Mouse (Mus musculus) forebrain, embryonic 10.5 days (tissue): ENCODE measurements around the gene Ahr. TPM values are rescaled to one million over a fixed set of nuclear protein-coding genes. Genes with fewer than 3 reads are reported as not detected.

Experiments used
- DNase-seq: peaks from one replicate; pipeline ENCODE4 v3.0.0-alpha.2; 2017; ENCODE audit warnings: low spot score; ENCODE audit errors: extremely low spot score
- H3K27ac ChIP-seq: fragments of 300-500 bp; sonication (generic); 2 replicates; pipeline ENCODE4 v1.5.1; 2016; ENCODE audit warnings: mild to moderate bottlenecking
- H3K27me3 ChIP-seq: fragments of 300-500 bp; sonication (generic); 2 replicates; pipeline ENCODE4 v1.6.1; 2016; ENCODE audit warnings: mild to moderate bottlenecking; ENCODE audit not compliant: poor library complexity, severe bottlenecking
- H3K36me3 ChIP-seq: fragments of 300-500 bp; sonication (generic); replicated peaks from 2 replicates; pipeline ENCODE4 v1.6.1; 2016; ENCODE audit warnings: mild to moderate bottlenecking, moderate library complexity
- H3K4me1 ChIP-seq: fragments of 300-500 bp; sonication (generic); 2 replicates; pipeline ENCODE4 v1.6.1; 2016
- H3K4me3 ChIP-seq: fragments of 300-500 bp; sonication (generic); 2 replicates; pipeline ENCODE4 v1.5.1; 2016; ENCODE audit warnings: mild to moderate bottlenecking, moderate library complexity
- H3K9me3 ChIP-seq: fragments of 300-500 bp; sonication (generic); 2 replicates; pipeline ENCODE4 v1.6.1; 2016; ENCODE audit warnings: mild to moderate bottlenecking, moderate library complexity
- WGBS: fragments of 180-500 bp; shearing (Covaris S2); methylation state at CpG from one replicate; pipeline ENCODE4 v1.1.7; 2016; 5-methylcytosine and 5-hydroxymethylcytosine counted together
- polyA plus RNA-seq: library from polyadenylated mRNA; unstranded; fragments of >200 nt; fragmentation: Nextera tagmentation; extraction: Ambion mirVana; gene quantifications from 2 replicates; pipeline ENCODE4 v1.2.1, GENCODE M21; 2016

The Ahr gene
- polyA plus RNA-seq, 1 experiment from 2014 or later = 1.8 TPM

- H3K36me3 ChIP-seq = no peaks in the 10 kb centered on the region
- no peaks in the 10 kb centered on the region for H3K9me3 ChIP-seq
- H3K4me1 ChIP-seq = peaks cover 12% of the 10 kb centered on the region
- no peak for DNase-seq
- no peak overlapping the region for H3K27ac ChIP-seq
- H3K27me3 ChIP-seq = peaks cover 21% of the 10 kb centered on the region
- H3K4me3 ChIP-seq = peak overlapping the region; percentile 80
Observed at GRCm38 (mm10) chr12:35533748-35534113, 1.1 kb downstream of the Ahr start.

- Histone ChIP-seq H3K9me3 (no peaks in the 10 kb centered on the region), H3K27ac (no peak overlapping the region), H3K4me3 (no peak overlapping the region), H3K4me1 (peaks cover 12% of the 10 kb centered on the region), H3K36me3 (no peaks in the 10 kb centered on the region), H3K27me3 (peaks cover 21% of the 10 kb centered on the region)
- WGBS = 81% methylated on average over 5 of the region's 5 CpGs
- no peak for DNase-seq
Observed at GRCm38 (mm10) chr12:35533133-35533532, 1.7 kb downstream of the Ahr start.

DNA sequence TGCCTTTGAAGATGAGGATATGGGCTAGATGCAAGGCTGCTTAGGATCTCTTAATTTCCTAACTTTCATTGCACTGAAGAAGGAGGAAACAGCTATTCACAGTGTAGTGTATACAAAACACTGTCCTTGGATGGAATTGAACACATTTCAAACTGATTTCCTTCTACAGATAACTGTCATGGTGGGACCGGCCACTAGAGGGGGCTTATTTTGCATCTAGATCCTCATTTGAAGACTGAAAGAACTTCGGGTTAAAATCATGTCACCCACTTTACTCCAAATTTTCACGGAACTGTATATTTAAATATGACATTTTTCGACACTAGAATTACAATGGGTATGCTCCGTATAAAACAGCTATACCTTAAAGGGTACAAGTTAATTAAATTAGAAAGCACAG, 2.7 kb downstream of the Ahr start:
- Histone ChIP-seq H3K27ac (no peak overlapping the region), H3K4me1 (peaks cover 12% of the 10 kb centered on the region), H3K27me3 (peaks cover 21% of the 10 kb centered on the region), H3K36me3 (no peaks in the 10 kb centered on the region), H3K9me3 (no peaks in the 10 kb centered on the region), H3K4me3 (no peak overlapping the region)
- 22% methylated on average over 5 of the region's 5 CpGs for WGBS
- DNase-seq = peak; percentile 44

DNA sequence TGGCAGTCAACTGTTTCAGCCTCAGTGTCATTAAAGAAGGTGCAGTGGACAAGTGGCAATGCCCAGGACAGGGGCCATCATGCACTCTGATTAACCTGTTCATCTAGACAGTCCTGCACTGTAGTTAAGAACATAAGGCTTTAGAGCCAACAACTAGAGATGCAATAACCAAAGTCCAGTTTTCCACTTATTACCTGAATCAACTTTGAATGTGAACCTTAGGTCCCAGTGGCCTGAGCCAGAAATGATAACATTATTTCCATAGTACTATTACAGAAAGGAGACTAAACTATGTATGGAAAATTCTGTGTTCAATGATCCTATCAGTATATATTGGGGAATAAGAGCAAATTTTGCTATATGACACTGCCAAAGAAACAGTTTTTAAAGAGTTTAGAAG, 4.3 kb downstream of the Ahr start:
- peaks cover 21% of the 10 kb centered on the region for H3K27me3 ChIP-seq
- H3K9me3 ChIP-seq = no peaks in the 10 kb centered on the region
- H3K4me1 ChIP-seq = peaks cover 12% of the 10 kb centered on the region
- H3K4me3 ChIP-seq = no peak overlapping the region
- H3K36me3 ChIP-seq = no peaks in the 10 kb centered on the region
- no peak overlapping the region for H3K27ac ChIP-seq
- no peak for DNase-seq

DNA sequence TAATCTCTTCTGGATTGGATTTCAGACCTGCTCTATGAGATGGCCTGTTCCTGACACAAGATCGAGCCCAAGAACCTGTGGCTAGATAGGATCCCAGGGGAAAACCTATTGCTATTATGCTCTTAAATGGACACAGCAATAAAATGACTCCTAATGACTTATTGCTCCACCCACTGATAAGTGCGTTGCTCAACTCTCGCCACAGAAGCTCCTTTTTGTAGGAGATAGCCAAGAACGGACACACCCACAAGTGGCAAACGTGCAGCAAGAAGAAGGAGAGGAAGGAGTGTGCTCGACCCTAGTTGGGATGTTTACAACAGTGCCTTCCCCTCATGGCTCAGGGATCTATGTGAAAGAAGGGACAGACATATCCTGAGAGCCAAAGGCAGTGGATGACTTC, 7.4 kb downstream of the Ahr start:
- WGBS = 81% methylated on average over 6 of the region's 6 CpGs
- Histone ChIP-seq H3K4me1 (no peaks in the 10 kb centered on the region), H3K27me3 (peaks cover under 1% of the 10 kb centered on the region; the same call in 1 of the 2 replicates), H3K27ac (no peak overlapping the region), H3K36me3 (no peaks in the 10 kb centered on the region), H3K4me3 (no peak overlapping the region), H3K9me3 (no peaks in the 10 kb centered on the region)
- no peak for DNase-seq

DNA sequence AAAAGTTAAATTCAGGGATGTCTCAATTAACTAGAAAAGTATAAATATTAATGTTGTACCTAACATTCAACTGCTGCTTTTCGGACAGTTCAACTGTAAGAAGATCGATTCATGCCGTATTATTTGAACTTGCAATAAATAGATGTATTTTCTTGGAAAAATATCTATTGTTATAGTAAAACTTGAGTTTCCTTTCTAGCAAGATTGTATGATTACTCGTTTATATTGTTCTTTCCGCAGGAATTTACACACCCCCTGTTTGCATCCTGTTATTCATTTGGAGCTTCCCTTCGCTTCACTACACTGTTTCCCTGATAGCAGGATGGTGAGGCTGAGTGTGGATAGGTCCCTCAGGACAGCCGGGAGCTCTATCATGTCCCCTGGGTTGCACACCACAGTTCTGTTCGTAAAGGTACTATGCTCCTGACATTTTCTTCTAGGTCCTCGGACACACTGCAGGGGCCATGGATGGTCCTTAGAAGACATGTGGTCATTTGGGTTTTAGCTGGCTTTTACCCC, 12.2 kb downstream of the Ahr start:
- H3K27ac ChIP-seq = no peak overlapping the region
- H3K36me3 ChIP-seq = no peaks in the 10 kb centered on the region
- no peak for DNase-seq
- H3K27me3 ChIP-seq = no peaks in the 10 kb centered on the region
- H3K4me3 ChIP-seq = no peak overlapping the region
- 91% methylated on average over 9 of the region's 9 CpGs for WGBS
- no peaks in the 10 kb centered on the region for H3K4me1 ChIP-seq
- H3K9me3 ChIP-seq = no peaks in the 10 kb centered on the region

GRCm38 (mm10) chr12:35515621-35516020, 19.2 kb downstream of the Ahr start:
- DNase-seq = no peak
- Histone ChIP-seq H3K4me3 (no peak overlapping the region), H3K9me3 (no peaks in the 10 kb centered on the region), H3K27ac (no peak overlapping the region), H3K27me3 (no peaks in the 10 kb centered on the region), H3K4me1 (no peaks in the 10 kb centered on the region), H3K36me3 (no peaks in the 10 kb centered on the region)
- WGBS = 75% methylated on average over 3 of the region's 3 CpGs

DNA sequence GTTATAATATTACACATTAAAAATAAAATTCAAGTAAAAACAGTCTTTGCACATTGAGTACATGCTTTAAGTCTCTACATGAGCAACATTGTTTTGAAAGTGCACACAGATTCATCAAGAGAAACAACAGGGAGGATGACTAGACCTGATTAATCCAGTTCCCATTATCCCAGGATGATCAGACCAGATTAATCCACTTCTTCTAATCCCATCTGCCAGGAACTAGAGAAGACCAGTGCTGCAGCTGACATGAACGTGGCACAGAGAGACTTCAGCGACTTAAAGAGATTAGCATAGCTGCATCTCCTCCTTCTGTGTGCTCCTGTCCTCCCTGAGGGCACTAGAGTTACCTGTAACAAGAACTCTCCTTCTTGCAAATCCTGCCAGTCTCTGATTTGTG, 20.2 kb downstream of the Ahr start:
- Histone ChIP-seq H3K27ac (no peak overlapping the region), H3K36me3 (no peaks in the 10 kb centered on the region), H3K9me3 (no peaks in the 10 kb centered on the region), H3K4me3 (no peak overlapping the region), H3K27me3 (no peaks in the 10 kb centered on the region), H3K4me1 (no peaks in the 10 kb centered on the region)
- WGBS = 44% methylated on average over 2 of the region's 2 CpGs
- no peak for DNase-seq

- no peak overlapping the region for H3K27ac ChIP-seq
- H3K36me3 ChIP-seq = no peaks in the 10 kb centered on the region
- H3K4me3 ChIP-seq = no peak overlapping the region
- no peaks in the 10 kb centered on the region for H3K4me1 ChIP-seq
- no peaks in the 10 kb centered on the region for H3K27me3 ChIP-seq
- DNase-seq = no peak
- WGBS = 91% methylated on average over 5 of the region's 5 CpGs
- H3K9me3 ChIP-seq = no peaks in the 10 kb centered on the region
Observed at GRCm38 (mm10) chr12:35510711-35511110, 24.1 kb downstream of the Ahr start.

DNA sequence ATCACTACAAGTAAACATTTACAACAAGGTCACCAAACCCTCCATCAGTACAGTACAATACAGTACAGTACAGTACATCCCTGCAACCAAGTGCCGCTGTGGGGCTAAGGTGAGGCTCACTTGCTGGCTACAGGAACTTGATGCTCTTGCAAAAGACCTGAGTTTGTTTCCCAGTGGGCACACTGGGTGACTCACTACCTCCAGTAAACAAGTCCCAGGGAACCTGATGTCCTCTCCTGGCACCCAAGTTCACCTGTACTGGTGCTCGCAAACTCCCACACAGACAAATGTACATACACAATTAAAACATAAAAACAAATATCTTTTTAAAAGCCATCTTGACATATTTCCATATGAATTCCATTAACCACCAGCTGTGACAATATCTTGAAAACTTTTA, 28.5 kb downstream of the Ahr start:
- no peak for DNase-seq
- H3K27ac ChIP-seq = no peak overlapping the region
- 98% methylated on average over 2 of the region's 2 CpGs for WGBS
- H3K4me1 ChIP-seq = peaks cover 5% of the 10 kb centered on the region; the same call in 1 of the 2 replicates
- peaks cover 9% of the 10 kb centered on the region; the same call in 1 of the 2 replicates for H3K36me3 ChIP-seq
- no peaks in the 10 kb centered on the region for H3K9me3 ChIP-seq
- no peak overlapping the region for H3K4me3 ChIP-seq
- H3K27me3 ChIP-seq = no peaks in the 10 kb centered on the region

DNA sequence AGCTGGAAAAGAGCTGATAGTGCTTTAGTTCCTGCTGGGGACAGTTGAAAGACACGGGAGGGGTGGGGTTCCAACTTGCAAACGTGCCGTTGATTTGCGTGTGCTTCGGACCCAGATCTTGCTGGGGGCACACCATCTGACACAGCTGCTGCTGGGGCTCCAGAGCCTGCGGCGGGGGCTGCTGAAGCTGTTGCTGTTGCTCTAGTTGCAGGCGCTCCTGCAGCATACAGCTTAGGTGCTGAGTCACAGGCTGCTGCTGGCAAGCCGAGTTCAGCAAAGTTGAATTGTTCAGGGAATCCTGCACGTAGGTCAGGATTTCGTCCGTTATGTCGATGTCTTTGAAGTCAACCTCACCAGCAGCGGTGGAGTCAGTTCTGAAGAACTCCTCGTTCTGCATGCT, 30.8 kb downstream of the Ahr start:
- no peak for DNase-seq
- WGBS = 92% methylated on average over 15 of the region's 15 CpGs

GRCm38 (mm10) chr12:35503586-35503985, 31.3 kb downstream of the Ahr start:
- DNase-seq = no peak
- no peaks in the 10 kb centered on the region for H3K27me3 ChIP-seq

More for the DNA sequence above, 30.8 kb downstream of the Ahr start:
- Histone ChIP-seq H3K27ac (no peak overlapping the region), H3K4me3 (no peak overlapping the region), H3K27me3 (no peaks in the 10 kb centered on the region), H3K36me3 (peaks cover 9% of the 10 kb centered on the region; the same call in 1 of the 2 replicates), H3K9me3 (no peaks in the 10 kb centered on the region), H3K4me1 (peaks cover 6% of the 10 kb centered on the region; the same call in 1 of the 2 replicates)

GRCm38 (mm10) chr12:35501476-35501875, 33.4 kb downstream of the Ahr start:
- no peak overlapping the region for H3K27ac ChIP-seq
- H3K27me3 ChIP-seq = no peaks in the 10 kb centered on the region
- peaks cover 6% of the 10 kb centered on the region; the same call in 1 of the 2 replicates for H3K4me1 ChIP-seq
- WGBS = 9% methylated on average over 2 of the region's 2 CpGs
- H3K9me3 ChIP-seq = no peaks in the 10 kb centered on the region
- peaks cover 9% of the 10 kb centered on the region; the same call in 1 of the 2 replicates for H3K36me3 ChIP-seq
- no peak for DNase-seq
- H3K4me3 ChIP-seq = no peak overlapping the region

More at GRCm38 (mm10) chr12:35503586-35503985, 31.3 kb downstream of the Ahr start:
- H3K36me3 ChIP-seq = peaks cover 9% of the 10 kb centered on the region; the same call in 1 of the 2 replicates
- H3K9me3 ChIP-seq = no peaks in the 10 kb centered on the region
- H3K4me3 ChIP-seq = no peak overlapping the region
- H3K4me1 ChIP-seq = peaks cover 6% of the 10 kb centered on the region; the same call in 1 of the 2 replicates
- H3K27ac ChIP-seq = no peak overlapping the region
- 89% methylated on average over 7 of the region's 7 CpGs for WGBS

DNA sequence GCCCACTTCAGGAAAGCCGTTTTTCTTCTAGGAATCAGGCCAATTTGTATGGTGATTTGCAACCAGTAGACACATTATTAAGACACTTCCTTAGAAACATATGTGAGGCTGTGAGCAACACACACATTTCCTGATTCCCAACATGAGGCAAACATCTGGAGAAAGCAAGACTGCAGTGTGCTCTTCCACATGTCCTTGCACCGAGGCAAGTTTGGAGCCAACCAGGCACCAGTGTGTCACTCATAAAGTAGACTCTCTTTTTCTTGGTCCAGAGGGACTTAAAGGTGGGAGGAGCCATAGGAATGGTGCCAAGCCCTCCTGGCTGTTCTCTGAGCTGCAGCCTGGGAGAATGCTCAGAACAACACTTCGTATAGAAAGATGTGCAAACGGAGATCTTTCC, 39.6 kb downstream of the Ahr start:
- WGBS = 86% methylated on average over 4 of the region's 4 CpGs
- H3K4me1 ChIP-seq = no peaks in the 10 kb centered on the region
- no peaks in the 10 kb centered on the region for H3K9me3 ChIP-seq
- no peak overlapping the region for H3K27ac ChIP-seq
- H3K4me3 ChIP-seq = no peak overlapping the region
- no peaks in the 10 kb centered on the region for H3K27me3 ChIP-seq
- no peak for DNase-seq
- no peaks in the 10 kb centered on the region for H3K36me3 ChIP-seq
